Mouse (Mus musculus): ENCODE data around the gene Fli1.

GRCm38 (mm10) chr9:32549462-32550384 lies 7.1 kb upstream of the Fli1 start:
- TF ChIP-seq CTCF (IDR thresholded peaks at IDR 0.05; ENCODE audit: low read depth) (no peak), EP300 (IDR thresholded peaks at IDR 0.05; ENCODE audit: low read depth) (no peak)

Measured in liver, embryonic 14.5 days (tissue).